Mouse (Mus musculus) CH12.LX (cell line): ENCODE measurements at regions not wholly inside any gene's neighbourhood (a gene's known extent, or its start where the extent isn't known, plus 50 kb on each side); places are given as distances from the start of the nearest gene placed in this dataset.

Experiments
- DNase-seq: peaks from one replicate; pipeline ENCODE4 v3.0.0-alpha.2; 2013; ENCODE audit errors: extremely low read depth
- H3K27ac ChIP-seq: 2 replicates; pipeline ENCODE4 v1.5.1; 2012; ENCODE audit warnings: low read depth, mild to moderate bottlenecking, control low read depth, moderate library complexity; ENCODE audit not compliant: insufficient read depth
- H3K27me3 ChIP-seq: replicated peaks from 2 replicates; pipeline ENCODE3; 2012; ENCODE audit warnings: inconsistent platforms
- H3K36me3 ChIP-seq, 2 experiments: replicated peaks in 1 of 2; 2 replicates each; pipeline versions ENCODE3 to v1.6.1; 2012; ENCODE audit warnings: inconsistent platforms in 1 of 2, low read length in 1 of 2, mild to moderate bottlenecking in 1 of 2, mixed read lengths in 1 of 2, moderate library complexity in 1 of 2; ENCODE audit not compliant: control insufficient read depth in 1 of 2, insufficient read depth in 1 of 2
- H3K4me1 ChIP-seq, 2 experiments: 2 replicates each; pipeline ENCODE4 v1.6.1; 2012; ENCODE audit warnings: inconsistent platforms in 1 of 2, moderate library complexity in 1 of 2; ENCODE audit not compliant: insufficient read depth in 2 of 2, control insufficient read depth in 1 of 2
- H3K4me2 ChIP-seq: 2 replicates; pipeline ENCODE4 v1.6.1; 2012; ENCODE audit warnings: low read depth, mild to moderate bottlenecking, control low read depth; ENCODE audit not compliant: poor library complexity, insufficient read depth, severe bottlenecking
- H3K4me3 ChIP-seq, 3 experiments: fragments of 150-350 bp in 1 of 3; sonication (generic) in 1 of 3; replicated peaks in 1 of 3; 2 replicates each; pipeline versions ENCODE3 to v1.5.1; 2011 to 2012; ENCODE audit warnings: low read depth in 2 of 3, low read length in 2 of 3, mild to moderate bottlenecking in 2 of 3, moderate library complexity in 2 of 3, control low read depth in 1 of 3, improper control_type of control experiment in 1 of 3, inconsistent platforms in 1 of 3, mixed read lengths in 1 of 3; ENCODE audit not compliant: poor library complexity in 1 of 3
- H3K79me2 ChIP-seq: replicated peaks from 2 replicates; pipeline ENCODE4 v1.6.1; 2012; ENCODE audit warnings: mild to moderate bottlenecking, moderate library complexity; ENCODE audit not compliant: control insufficient read depth, poor library complexity, insufficient read depth, severe bottlenecking; ENCODE audit errors: extremely low read depth
- H3K9ac ChIP-seq: 2 replicates; pipeline ENCODE4 v1.6.1; 2012; ENCODE audit warnings: low read depth, mild to moderate bottlenecking, control low read depth, moderate library complexity; ENCODE audit not compliant: insufficient read depth
- H3K9me3 ChIP-seq: replicated peaks from 2 replicates; pipeline ENCODE3; 2012; ENCODE audit warnings: low read length, inconsistent platforms, mixed read lengths
- CHD1 ChIP-seq: IDR thresholded peaks from 2 replicates; pipeline ENCODE4 v1.6.1; 2012; ENCODE audit warnings: low read depth, low read length, improper control_type of control experiment, inconsistent platforms
- E2F4 ChIP-seq: IDR thresholded peaks from 2 replicates; pipeline ENCODE4 v1.6.1; 2011; ENCODE audit warnings: low read depth, low read length, improper control_type of control experiment; ENCODE audit not compliant: insufficient replicate concordance
- ELF1 ChIP-seq: IDR thresholded peaks from 2 replicates; pipeline ENCODE4 v1.6.1; 2014; ENCODE audit warnings: low read depth, mild to moderate bottlenecking, inconsistent platforms, low read length, improper control_type of control experiment
- EP300 ChIP-seq: IDR thresholded peaks from 2 replicates; pipeline ENCODE4 v1.6.1; 2011; ENCODE audit warnings: low read length, improper control_type of control experiment
- GABPA ChIP-seq: IDR thresholded peaks from 2 replicates; pipeline ENCODE4 v1.6.1; 2012; ENCODE audit warnings: low read depth, low read length, improper control_type of control experiment, inconsistent platforms; ENCODE audit not compliant: insufficient replicate concordance
- IRF4 ChIP-seq: IDR thresholded peaks from 2 replicates; pipeline ENCODE4 v1.6.1; 2014; ENCODE audit warnings: low read depth, mild to moderate bottlenecking, inconsistent platforms, low read length, improper control_type of control experiment
- JUN ChIP-seq: IDR thresholded peaks from 2 replicates; pipeline ENCODE4 v1.6.1; 2011; ENCODE audit warnings: low read depth, mild to moderate bottlenecking, low read length, improper control_type of control experiment, moderate library complexity; ENCODE audit not compliant: insufficient read depth
- JUND ChIP-seq: conservative IDR thresholded peaks from 2 replicates; pipeline ENCODE4 v1.6.1; 2011; ENCODE audit warnings: low read depth, low read length, improper control_type of control experiment
- MAFK ChIP-seq: IDR thresholded peaks from 2 replicates; pipeline ENCODE4 v1.6.1; 2011; ENCODE audit warnings: low read length, improper control_type of control experiment; ENCODE audit not compliant: insufficient replicate concordance
- MAX ChIP-seq: IDR thresholded peaks from 2 replicates; pipeline ENCODE4 v1.6.1; 2011; ENCODE audit warnings: low read length, improper control_type of control experiment
- MXI1 ChIP-seq: IDR thresholded peaks from 2 replicates; pipeline ENCODE4 v1.6.1; 2011; ENCODE audit warnings: mild to moderate bottlenecking, low read depth, low read length, improper control_type of control experiment
- RAD21 ChIP-seq: IDR thresholded peaks from 2 replicates; pipeline ENCODE4 v1.6.1; 2011; ENCODE audit warnings: low read depth, mild to moderate bottlenecking, low read length, improper control_type of control experiment, moderate library complexity
- SMC3 ChIP-seq: IDR thresholded peaks from 2 replicates; pipeline ENCODE4 v1.6.1; 2011; ENCODE audit warnings: low read depth, low read length, improper control_type of control experiment
- UBTF ChIP-seq: IDR thresholded peaks from 2 replicates; pipeline ENCODE4 v1.6.1; 2012; ENCODE audit warnings: low read depth, mild to moderate bottlenecking, inconsistent platforms, low read length, improper control_type of control experiment, moderate library complexity
- USF2 ChIP-seq: conservative IDR thresholded peaks from 2 replicates; pipeline ENCODE4 v1.6.1; 2011; ENCODE audit warnings: low read depth, low read length, improper control_type of control experiment
- ZNF384 ChIP-seq: IDR thresholded peaks from 2 replicates; pipeline ENCODE4 v1.6.1; 2012; ENCODE audit warnings: low read depth, low read length, improper control_type of control experiment, inconsistent platforms
- dilution Hi-C: fragments of 300-500 bp; cut with MboI; formaldehyde crosslinking; loops from 2 replicates; pipeline ENCODE4 v1.14.3; 2020; ENCODE audit warnings: low sequenced_read_pairs; ENCODE audit not compliant: extremely low pct_unique_long_range_greater_than_20kb, extremely low pct_ligation_motif_present
- in situ Hi-C: fragments of 300-500 bp; cut with MboI; formaldehyde crosslinking; loops from 3 replicates; pipeline ENCODE4 v1.14.3; 2019; ENCODE audit warnings: low sequenced_read_pairs, low pct_ligation_motif_present, low pct_unique_long_range_greater_than_20kb, mixed read lengths

GRCm38 (mm10) chr11:24377530-24377929 is 299.7 kb downstream of the Bcl11a start:
- H3K4me3 ChIP-seq: no peak overlapping the region
- no peak for DNase-seq
- 0 out of 4 replicates have a peak, but pooled peaks cover 0 to 3% of the 10 kb centered on the region in 2 experiments for H3K4me1 ChIP-seq
- dilution Hi-C loops: no loop called here
- H3K9me3 ChIP-seq: no peaks in the 10 kb centered on the region
- no peak overlapping the region for H3K4me2 ChIP-seq
- in situ Hi-C loops: no loop called here
- H3K36me3 ChIP-seq: no peaks in the 10 kb centered on the region
- TF ChIP-seq GABPA: no peak
- TF ChIP-seq ZNF384: no peak
- no peak for TF ChIP-seq USF2
- TF ChIP-seq IRF4: no peak
- no peak for TF ChIP-seq SMC3
- TF ChIP-seq JUND: no peak
- TF ChIP-seq UBTF: no peak
- TF ChIP-seq EP300: no peak
- no peak overlapping the region for H3K27ac ChIP-seq
- no peak overlapping the region for H3K9ac ChIP-seq
- no peaks in the 10 kb centered on the region for H3K79me2 ChIP-seq
- H3K27me3 ChIP-seq: no peaks in the 10 kb centered on the region

GRCm38 (mm10) chr11:24390578-24390977 is 312.7 kb downstream of the Bcl11a start:
- peaks cover 13% of the 10 kb centered on the region for H3K9me3 ChIP-seq
- H3K9ac ChIP-seq: no peak overlapping the region
- peak overlapping the region; percentile 53 for H3K4me2 ChIP-seq
- H3K4me3 ChIP-seq: no peak overlapping the region
- peaks cover 4 to 20% of the 10 kb centered on the region in 2 experiments; a peak in 3 of 4 replicates for H3K4me1 ChIP-seq
- DNase-seq: peak; percentile 47
- dilution Hi-C loops (no loop called here), in situ Hi-C loops (no loop called here)
- H3K27me3 ChIP-seq: no peaks in the 10 kb centered on the region
- TF ChIP-seq IRF4: peak; percentile 44; the same call in 1 of the 2 replicates
- no peak for TF ChIP-seq UBTF
- no peak for TF ChIP-seq RAD21
- no peak for TF ChIP-seq JUND
- TF ChIP-seq E2F4: no peak
- TF ChIP-seq CHD1: peak; percentile 86
- TF ChIP-seq EP300: peak; percentile 51
- no peak for TF ChIP-seq MAFK
- 0 out of 2 replicates have a peak, but pooled peaks have one; percentile 18 for TF ChIP-seq MAX
- TF ChIP-seq JUN: no peak
- TF ChIP-seq MXI1: no peak
- 0 out of 2 replicates have a peak, but pooled peaks have one; percentile 26 for TF ChIP-seq ELF1
- no peak for TF ChIP-seq USF2
- no peaks in the 10 kb centered on the region for H3K36me3 ChIP-seq
- H3K79me2 ChIP-seq: no peaks in the 10 kb centered on the region
- no peak overlapping the region for H3K27ac ChIP-seq
